Mouse (Mus musculus) activated CD4-positive, CD25-positive, alpha-beta regulatory T cell, adult 9 weeks (primary cell): ENCODE results near the gene Rarres1. TPM values are rescaled to one million over a fixed set of nuclear protein-coding genes. Genes with fewer than 3 reads are reported as not detected.

Source experiments
- polyA plus RNA-seq: library from polyadenylated mRNA; unstranded; fragments of 100-300 nt; shearing (Covaris generic); gene quantifications from one replicate; pipeline ENCODE4 v1.2.1, GENCODE M21; 2017

The Rarres1 gene
- not detected for polyA plus RNA-seq

DNA sequence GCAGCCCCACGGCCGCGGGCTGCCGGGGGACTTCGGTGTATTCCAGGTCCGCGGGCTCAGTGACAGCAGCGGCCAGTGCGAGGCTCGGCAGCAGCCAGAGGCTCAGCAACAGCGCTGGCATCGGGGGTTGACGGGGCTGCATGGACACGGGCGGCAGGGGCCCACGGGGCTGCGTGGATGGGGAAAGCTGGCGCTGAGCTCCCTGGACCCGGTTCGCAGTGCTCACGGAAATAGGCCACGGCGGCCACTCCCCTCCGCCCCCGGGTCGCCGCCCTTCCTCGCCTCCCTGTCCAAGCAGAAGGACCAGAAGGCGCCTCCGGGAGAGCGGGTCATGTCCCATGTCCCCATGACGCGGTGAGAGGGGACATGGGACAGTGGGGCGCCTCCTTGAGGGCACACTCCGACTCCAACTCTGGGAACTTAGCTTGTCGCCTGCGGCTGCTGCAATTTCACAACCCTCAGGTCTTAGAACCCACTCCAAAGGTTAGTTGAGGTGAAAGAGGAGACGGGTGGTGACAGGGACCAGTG lies at the start of gene Rarres1:
Rarres1 (minus strand) TSS at position 250 of the 528 bp plus-strand sequence.

DNA sequence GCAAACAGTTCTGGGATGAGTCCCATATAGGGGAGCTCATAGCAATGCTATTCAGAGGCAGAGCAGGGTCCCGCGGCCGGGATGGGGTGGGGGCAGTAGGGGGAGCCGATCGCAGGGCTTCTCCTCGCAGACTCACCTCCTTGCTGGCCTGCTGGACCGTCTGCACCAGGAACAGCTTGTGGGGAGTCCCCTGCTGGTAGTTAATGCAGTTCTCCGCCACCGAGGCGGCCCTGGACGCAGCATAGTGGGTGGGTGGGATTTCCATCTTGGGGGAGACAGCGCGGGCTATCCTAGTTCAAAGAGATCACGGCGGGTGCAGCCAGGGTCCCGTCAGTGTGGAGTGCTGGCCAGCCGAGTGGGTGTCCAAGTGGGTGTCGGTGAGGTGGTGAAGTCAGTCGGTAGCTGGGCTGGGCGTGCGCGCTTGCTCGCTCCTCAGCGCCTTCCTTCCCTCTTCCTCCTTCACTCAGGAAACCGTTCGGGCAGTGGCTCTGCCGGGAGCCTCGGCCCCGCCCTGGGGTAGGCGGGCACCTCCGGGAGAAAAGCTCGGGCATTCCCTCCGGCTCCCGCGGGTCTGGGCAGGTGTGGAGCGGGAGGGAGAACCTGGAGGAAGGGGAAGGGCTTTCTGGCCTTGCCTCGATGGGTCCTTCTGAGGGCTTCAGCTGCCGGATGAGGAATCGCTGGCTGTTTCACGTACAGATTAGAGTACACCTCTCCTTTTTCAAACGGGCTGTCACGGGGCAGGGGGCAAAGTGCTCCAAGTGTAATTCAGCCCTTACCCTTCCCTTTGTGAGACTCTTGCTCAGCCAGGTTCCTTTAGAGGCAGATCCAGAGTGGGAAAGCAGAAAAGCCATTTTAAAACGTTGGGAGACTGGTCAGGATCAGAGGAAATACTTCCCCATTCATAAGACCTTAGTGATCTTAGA lies 51.6 kb downstream of the Rarres1 start, which contains the start of gene Lxn:
Lxn (minus strand) TSS at position 477 of the 923 bp plus-strand sequence.

DNA sequence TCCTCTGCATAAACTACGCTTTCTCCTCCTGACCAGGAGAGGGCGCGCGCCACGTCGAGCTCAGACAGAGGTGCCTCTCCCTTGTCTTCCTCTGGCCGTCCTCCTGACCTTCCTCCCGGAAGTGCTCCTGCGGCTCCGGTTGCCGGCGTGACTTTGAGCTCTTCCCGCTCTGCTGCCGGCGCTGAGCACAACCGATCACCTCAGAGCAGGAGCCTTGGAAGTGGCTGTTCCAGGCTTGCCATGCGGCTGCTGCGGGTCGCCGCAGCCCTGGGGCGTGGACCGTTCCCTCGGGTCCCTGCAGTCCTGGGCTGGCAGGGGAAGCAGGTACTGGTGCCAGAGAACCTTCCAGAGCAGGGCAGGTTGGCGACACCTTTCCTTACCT lies 85.3 kb downstream of the Rarres1 start, which contains the start of gene Gfm1:
Gfm1 (plus strand) TSS at position 98 of the 382 bp plus-strand sequence.

Other genes starting within 250 kb of the Rarres1 start
- gene Mlf1, start 141.4 kb downstream of the Rarres1 start, polyA plus RNA-seq: 1.7 TPM
- not detected for gene Gm17402, start 140.4 kb downstream of the Rarres1 start, polyA plus RNA-seq
- gene Gfm1, start 85.4 kb downstream of the Rarres1 start, polyA plus RNA-seq: 54.2 TPM
- 92.1 TPM for gene Lxn, start 51.6 kb downstream of the Rarres1 start, polyA plus RNA-seq
- 54.5 TPM for gene Mfsd1, start 67.2 kb upstream of the Rarres1 start, polyA plus RNA-seq